Mouse (Mus musculus) stomach, postnatal 0 days (tissue): ENCODE measurements around the gene Txndc8.

Experiments used
- CTCF ChIP-seq: IDR thresholded peaks from 2 replicates; pipeline ENCODE4 v1.5.1; 2016; ENCODE audit warnings: antibody characterized with exemption, low read depth, mild to moderate bottlenecking, moderate library complexity
- EP300 ChIP-seq: optimal IDR thresholded peaks from 2 replicates; pipeline ENCODE3; 2016; ENCODE audit warnings: antibody characterized with exemption

GRCm38 (mm10) chr4:58040093-58040492, 31.2 kb upstream of the Txndc8 start:
- TF ChIP-seq CTCF: no peak
- no peak for TF ChIP-seq EP300
